Mouse (Mus musculus) cerebellum, adult 18-20 months (tissue): Measurements from ENCODE around the gene C1qtnf4.

Experiments
- DNase-seq, 2 experiments: peaks; one replicate each; pipeline ENCODE4 v3.0.0; 2021

Gene C1qtnf4

DNA sequence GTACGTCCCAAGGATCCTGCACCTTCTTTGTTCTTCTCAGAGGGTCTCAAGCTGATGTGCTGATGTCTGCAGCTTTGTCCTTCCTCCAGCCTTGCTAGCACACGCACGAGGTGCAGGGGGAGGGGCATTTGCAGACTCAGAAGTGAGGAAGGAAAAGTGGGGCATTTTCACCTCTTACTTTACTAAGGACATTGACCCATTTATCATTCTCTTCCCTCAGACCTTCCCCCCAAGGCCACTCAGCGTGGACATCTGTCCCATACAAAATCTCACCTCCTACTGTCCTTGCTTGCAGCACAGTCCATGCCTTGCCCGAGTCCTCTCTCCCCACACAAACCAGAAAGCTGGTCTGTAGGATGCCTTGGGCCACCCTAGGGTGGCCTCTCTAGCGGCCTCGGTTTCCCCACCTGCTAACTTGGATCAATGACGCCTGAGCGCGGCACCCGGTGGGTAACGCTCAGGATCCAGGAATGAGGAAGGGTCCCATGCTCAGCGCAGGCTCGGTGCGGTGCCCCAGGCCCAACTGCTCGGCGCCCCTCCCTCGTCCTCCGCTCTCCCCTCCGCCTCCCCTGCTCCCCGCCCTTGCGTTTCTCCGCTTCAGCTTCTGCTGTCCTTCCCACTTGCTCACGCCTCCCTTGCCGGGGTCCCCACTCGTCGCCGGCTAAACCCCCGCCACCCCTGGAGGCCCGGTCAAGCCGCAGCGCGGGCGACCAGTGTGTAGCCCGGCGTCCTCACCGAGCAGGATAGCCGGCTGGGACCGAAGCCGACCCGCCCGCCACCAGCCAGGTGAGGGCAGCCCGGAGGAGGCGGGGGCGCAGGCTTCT lies at the start of gene C1qtnf4:
TSS of gene C1qtnf4 (plus strand) at position 643 of the 824 bp plus-strand sequence.
- peak; percentile 68 to 77 for DNase-seq

DNA sequence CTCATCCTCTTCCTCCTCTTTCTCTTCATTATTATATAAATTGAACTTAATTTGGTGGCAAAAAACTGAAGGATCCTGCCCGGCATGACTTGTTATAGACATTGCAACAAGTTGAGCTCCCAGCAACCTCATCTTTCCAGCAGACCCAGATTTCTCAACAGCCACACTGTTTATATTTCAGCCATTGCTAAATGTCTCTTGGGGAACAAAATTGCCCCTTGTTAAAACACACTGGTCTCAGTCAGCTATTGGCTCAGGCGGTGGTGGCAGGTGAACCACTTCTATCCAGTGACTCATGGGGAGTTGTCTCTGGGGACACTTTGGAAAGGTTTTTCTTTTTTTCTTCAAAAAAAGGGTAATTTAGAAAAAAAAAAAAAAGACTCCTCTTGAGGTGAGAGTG lies 47.0 kb upstream of the C1qtnf4 start:
- DNase-seq = no peak

DNA sequence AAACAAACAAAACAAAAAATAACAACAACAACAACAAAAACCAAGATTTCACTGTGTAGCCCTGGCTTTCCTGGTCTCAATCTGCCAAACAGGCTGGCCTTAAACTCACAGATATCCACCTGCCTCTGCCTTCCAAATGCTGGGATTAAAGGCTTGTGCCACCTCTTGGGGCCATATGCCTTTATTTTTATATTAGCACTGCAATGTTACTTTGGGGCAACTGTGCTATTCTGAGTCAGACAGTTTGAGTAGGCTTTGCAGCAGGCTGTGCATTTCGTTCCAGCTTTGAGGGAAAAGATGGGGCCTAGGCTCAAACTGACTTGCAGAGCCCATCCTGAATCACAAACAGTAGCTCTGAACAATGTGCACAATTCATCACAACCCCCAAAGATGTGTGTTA lies 42.0 kb upstream of the C1qtnf4 start:
- DNase-seq = peak in 1 of 2 experiments; percentile 32

DNA sequence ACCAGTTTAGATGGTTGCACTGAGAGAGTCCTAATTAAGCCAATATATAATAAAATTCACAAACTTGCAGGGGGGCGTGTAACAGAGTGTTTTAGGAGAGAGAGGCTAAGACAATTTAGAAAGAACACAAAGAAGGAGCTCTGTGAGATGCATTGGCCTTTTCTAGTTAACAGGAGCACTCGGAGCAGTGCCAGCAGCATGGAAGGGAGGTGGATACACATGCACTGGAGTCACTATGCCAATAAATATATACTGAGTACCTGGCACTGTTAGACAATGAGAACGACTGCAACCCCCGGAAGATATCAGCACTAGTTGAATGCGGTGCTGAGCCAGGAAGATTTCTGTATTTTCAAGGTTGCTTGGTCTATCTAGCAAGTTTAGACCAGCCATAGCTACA lies 41.4 kb upstream of the C1qtnf4 start:
- peak in 1 of 2 experiments; percentile 39 for DNase-seq

DNA sequence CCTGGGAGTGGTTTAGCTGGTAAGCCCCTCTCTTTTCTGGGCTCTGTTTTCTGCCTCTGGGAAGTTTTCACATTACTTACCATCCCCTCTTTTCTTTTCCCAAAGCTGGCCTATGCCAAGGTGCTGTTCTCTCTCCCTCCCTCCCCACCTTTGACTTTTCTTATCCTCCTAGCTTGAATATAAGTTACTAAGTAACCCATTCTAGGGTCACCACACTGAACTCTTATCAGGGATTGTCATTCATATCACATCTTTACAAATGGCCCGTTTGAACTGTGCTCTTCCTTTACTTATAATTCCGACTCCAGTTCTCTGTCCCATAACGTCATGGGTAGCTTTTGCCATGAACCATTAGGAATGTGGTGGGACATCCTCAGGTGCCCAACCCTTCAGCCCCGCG lies 40.4 kb upstream of the C1qtnf4 start:
- no peak for DNase-seq

DNA sequence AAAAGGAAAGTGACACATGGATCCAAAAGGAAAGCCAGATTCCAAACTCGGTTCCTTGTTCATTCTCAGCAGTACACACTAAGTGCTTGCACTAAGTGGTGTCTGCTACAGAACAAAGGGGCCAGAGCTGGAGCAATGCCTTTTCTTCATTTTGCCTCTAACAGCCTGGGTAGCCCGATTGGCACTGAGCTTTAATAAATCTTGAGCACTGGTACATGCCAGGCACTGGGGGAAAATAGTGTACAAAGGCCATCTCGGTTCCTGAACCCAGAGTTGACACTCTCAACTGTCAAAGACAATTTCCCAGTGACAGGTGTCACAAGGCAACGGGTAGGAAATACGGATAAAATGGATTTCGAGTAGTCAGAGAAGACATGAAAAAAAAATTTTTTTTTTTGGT lies 39.5 kb upstream of the C1qtnf4 start:
- DNase-seq = peak in 1 of 2 experiments; percentile 40

DNA sequence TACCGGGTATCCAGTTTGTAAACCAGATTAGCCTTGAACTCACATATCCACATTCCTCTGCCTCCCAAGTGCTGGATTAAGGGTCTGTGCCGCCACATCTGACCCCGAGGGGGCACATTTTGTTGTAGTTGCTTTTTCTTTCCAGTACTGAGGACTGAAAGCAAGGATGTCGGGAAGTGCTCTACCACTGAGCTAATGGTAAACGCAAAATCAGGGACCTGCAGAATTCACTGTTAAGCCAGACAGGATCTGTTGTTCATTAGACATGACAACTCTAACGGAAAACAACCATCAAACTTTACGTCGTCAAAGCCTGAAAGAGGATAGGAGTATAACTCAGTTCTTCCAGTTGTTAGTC lies 39.1 kb upstream of the C1qtnf4 start:
- DNase-seq = peak in 1 of 2 experiments; percentile 32

DNA sequence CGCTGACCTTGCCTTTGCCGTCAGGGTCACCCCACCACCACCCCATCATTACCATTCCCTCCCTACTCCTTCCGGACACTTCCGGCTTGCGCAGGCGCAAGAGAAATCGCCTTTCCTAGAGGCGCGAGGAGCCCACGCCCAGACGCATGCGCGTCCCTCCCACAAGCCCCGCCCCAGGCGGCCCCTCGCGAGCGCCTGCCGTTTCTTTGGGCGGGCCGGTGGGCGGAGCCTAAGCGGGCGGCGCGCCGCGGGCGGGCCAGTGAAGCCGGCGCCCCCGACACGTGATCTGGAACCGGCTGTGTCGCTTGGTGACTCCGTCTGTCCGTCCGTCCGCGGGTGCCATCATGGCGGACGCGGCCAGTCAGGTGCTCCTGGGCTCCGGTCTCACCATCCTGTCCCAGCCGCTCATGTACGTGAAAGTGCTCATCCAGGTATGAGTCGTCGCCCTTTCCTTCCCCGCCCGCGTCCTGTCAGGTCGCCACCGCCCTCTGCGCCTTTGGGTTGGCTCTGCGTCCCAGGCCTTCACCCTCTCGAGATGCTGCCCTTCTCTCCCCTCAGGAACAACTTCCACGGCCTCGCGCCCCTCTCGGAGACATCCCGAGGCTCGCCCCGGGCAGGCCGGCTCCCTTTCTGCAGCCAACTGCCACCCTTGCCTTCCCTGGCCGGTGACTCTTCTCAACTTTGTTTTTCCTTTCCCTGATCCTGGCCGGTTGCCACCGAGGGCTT lies 38.5 kb upstream of the C1qtnf4 start, which contains the start of gene Mtch2:
TSS of gene Mtch2 (plus strand) at position 201 of the 726 bp plus-strand sequence.
- peak; percentile 98 to 100 for DNase-seq

DNA sequence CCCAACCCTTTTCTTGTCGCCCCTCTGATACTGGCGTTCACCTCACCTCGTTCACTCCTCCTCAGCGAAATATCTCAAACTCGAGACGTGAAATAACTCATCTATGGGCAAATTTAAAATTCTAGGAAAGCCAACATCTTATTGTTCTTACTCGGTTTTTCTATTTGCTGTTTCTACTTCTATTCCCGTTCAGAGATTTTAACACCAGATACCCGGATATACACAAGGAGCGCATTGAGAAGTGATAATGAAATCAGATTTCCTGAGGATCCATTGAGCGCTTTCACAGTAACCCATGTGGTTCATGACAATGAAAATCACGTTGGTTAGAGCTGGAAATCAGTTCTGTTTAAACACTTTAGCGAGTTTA lies 38.0 kb upstream of the C1qtnf4 start:
- DNase-seq = no peak

DNA sequence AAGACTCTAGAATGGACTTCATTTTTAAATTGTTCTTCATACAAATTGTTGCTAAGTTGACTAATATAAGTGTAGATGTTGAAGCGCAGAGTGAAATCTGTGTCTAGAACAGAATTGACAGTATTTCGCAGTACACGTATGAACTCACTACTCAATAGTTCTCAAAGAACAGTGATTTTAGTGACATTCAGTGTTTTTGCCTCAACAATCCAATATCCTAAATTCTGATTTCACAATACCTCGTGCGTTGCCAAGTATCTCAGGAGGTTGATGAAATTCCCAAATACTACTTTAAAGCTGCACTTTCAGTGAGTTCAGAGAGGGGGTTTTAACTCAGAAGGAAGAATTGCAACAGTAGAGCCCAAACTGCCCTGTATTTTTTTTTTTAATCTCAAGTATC lies 37.3 kb upstream of the C1qtnf4 start:
- no peak for DNase-seq

DNA sequence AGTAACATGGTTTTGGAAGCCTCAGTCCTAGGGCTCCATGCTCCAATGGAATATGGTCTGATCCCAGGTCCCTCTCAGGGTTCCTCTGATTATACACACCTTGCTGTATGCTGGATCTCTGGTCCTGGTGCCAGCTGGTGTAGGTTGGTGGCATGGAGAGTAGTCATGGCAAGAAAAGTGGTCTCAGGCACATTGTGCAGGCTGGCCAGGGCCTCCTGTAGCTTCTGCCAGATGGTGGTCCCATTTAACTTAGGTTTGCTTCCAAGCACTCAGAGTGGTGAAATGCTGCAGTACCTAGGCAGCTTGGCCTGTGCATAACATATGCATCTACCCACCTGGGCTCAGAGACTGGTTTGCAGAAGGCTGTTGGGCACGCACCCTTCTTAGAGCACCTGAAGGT lies 35.3 kb upstream of the C1qtnf4 start:
- DNase-seq = peak; percentile 74 to 83

DNA sequence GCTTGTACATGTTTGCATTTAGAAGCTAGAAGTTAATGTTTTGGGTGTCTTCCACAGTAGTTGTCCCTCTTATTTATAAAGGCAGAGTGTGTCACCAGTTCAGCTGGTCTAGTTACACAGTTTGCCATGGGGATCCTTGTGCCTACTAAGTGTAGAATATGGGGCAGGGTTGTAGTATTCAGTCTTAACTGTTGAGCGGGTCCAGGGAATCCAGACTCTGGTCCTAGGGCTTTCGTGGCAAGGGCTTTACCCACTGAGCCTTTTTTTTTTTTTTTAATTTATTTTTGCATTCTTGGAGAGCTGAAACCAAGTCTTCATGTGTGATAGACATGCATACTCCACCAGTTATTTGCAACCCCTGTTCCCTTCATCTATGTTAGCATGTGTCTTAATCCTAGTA lies 24.2 kb upstream of the C1qtnf4 start:
- DNase-seq = no peak

DNA sequence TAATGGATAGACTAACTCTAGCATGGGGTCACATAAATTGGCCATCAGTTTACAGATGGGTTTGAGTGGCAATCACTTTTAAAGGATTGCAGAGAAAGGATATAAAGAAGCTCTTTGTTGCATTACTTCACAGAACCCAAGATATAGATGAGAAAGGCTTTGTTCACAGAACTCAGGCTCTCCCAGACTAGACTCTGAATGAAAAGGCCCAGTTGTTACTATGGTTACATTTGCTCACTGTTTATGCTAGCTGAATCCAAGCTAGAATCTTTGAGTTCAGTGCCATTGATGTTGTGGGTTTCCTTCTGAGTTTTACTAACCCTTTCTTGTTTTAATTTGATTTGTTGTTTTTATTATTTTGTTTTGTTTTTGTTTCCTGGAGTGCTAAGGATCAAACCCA lies 21.5 kb upstream of the C1qtnf4 start:
- DNase-seq = no peak

DNA sequence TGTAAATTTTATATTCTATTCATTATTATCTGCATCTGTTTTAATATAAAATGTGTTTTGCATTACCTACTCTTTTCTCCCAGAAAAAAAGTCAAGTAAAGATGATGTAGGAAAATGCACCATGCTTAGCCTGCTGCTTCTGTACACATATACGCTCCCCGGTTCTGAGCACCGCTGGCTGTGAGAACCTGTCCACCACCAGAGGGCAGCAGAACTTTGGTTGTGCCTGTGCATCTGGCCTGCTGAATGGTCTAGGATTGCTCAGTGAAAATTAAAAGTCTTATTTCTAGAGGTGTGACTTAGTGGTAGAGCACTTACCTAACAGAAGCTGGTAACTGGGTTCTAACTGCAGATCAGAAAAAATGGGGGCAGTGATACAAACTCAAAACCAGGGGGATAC lies 19.1 kb upstream of the C1qtnf4 start:
- DNase-seq = peak; percentile 88 to 90

DNA sequence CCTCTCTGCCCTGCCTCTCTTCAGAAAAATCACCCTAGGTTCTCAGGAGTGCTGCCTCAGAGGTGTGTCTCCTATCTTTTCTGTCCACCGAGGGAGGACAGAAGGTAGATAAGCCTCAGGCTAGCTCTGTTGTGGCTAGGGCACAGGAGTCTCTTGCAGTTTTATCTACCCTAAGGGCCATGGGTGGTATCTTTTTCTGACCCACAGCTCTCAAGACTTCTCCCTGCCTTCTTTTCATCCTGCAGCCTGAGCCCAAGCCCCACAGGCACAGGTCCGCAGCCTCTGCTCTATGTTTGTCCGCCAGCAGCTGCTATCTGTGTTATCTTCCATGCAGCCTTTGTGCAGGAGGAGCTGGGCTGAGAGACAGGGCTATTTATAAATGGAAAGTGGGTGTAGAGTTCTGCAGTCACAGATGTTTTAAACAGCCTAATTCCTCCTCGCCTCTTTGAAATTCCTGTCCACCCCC lies 15.5 kb upstream of the C1qtnf4 start:
- DNase-seq = no peak

DNA sequence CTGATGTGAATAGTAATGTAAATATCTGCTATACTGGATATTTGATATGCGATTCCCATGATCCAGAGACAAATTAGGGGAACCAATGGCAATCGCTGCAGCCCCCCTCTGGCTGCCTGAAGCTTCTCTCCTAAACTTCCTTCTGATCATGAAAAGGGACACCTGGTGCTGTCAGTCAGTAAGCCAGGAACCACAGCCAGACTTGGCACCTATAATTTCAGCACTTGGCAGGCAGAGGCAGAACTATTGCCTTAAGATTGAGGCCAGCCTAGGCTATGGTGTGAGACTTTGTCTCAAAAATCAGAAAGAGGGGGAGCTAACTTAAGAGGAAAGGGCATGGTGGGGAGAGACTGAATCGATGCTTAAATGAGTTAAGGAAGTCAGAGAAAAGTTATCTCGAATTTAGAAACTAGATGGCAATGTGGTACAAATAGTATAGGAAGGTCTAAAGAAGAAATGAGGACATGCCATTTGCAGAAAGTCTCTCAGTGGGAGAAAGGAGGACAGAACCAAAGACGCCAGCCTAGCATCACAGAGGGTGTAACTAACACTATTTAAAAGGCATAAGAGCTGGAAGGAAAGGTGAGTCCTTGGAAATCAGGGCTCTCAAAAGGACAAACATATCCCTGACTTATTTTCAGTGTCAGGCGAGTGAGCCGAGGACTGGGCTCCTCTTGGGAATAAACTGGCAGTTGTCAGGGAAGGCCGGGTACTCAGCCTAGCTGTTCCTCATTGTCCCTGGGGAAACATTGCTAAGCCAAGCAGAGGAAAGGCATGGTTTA lies 14.3 kb upstream of the C1qtnf4 start:
- peak; percentile 53 to 55 for DNase-seq

DNA sequence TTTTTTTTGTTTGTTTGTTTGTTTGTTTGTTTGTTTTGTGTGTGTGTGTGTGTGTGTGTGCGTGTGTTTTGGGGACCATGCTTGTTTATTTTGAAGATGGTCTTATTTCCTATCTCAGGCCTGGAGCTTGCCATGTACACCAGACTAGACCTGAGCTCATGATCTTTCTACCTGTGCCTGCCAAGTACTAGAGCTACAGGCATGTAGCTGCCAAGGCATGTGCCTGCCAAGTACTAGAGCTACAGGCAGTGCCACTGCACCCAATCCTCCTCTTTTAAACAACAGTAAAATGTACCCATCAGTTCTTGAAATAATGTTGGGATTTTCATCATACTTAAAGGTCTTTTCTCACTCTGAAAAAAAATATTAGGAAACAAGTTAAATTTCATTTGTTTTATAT lies 11.6 kb upstream of the C1qtnf4 start:
- DNase-seq = peak; percentile 49 to 65

DNA sequence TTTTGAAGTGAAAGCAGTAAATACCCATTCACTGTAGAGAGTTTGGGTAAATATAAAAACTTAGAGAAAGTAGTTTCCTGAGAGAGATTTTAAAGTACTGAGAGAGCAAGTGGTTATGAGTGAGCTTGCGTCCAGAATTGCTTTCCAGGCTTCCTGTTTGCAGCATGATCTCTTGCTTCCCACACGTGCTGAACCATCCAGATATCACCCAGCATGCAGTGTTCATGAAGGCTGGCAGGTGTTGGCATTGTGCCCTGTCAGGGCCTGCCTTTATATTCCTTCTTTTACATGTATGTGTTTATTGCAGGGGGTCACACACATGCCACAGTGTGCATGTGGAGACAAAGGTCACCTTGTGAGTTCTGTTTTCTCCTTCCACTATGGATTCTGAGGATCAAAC lies 10.4 kb upstream of the C1qtnf4 start:
- no peak for DNase-seq

DNA sequence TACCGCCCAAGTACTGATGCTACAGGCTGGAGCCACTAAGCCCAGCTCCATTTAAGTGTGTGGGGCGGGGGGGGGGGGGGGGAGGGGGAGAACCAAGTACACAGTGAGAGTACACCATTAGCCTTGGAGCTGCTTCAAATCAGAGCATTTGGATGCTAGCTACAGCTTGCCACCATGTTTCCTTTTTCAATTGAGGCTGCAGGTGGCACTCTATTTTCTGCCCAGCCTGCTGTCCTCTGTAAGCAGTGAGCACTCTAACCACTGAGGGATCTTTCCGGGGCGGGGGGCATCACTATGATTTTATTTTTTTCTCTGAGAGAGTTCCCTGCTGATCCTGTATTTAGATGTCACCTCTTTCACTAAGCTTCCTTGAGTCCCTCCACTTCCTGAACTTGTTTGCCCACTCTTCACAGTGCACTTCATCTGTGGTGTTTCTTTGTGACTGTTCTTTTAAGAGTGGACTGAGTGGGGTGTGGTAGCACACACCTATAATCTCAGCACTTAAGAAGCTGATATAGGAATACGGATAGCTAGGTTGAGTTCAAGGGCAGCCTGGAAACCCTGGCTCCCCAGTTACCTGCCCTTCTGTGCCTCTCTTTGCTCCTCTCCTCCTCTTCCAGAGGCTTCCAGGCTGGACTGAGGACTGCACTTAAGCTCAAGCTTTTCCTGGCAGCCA lies 7.9 kb upstream of the C1qtnf4 start:
- no peak for DNase-seq

DNA sequence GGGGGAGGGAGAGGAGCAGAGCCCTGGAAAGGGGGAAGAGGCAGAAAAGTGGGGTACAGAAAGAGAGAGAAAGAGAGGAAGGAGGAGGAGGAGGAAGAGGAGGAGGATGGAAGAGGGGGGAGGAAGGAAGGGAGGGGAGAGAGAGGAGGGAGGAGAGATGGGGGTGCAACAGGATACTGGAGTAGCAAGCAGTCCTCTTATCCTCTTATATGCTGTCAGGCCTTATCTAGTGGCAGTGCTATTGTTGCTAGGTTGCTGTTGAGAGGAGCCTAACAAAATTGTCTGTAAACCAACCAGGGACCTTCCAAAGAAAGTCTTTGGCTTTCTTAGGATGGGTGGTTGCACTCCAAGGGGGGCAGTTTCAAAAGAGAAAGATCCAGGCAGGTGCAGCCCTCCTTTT lies 6.2 kb upstream of the C1qtnf4 start:
- DNase-seq = no peak

DNA sequence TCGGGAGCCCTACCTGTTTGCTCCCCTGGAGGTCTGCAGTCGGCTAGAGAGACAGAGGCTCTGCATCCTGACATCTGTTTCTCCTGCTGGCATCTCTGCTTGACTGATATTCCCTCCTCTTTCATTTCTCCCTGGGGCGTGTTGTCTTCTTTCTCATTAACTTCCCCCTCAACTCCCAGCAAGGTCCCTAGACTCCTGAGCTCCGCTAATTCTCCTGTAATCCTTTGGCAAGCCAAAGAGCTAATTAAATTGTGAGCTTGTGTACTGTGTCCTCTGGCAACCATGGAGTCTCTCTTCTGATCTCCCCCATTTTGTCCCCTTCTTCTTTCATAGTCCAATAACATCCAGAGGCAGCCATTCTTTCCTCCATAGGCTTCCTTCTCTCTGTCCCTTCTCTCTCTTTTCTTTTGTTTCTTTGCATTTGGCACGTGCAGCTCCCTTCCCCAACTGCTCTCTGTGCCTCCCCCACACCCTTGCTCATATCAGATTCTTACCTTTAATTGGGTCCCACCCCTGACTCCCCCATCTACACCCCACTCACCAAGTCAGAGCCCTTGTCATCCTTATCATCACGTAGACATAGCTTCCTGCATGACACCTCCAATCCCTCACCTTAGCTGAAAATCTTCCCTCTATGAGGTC lies 5.4 kb upstream of the C1qtnf4 start:
- DNase-seq = no peak

DNA sequence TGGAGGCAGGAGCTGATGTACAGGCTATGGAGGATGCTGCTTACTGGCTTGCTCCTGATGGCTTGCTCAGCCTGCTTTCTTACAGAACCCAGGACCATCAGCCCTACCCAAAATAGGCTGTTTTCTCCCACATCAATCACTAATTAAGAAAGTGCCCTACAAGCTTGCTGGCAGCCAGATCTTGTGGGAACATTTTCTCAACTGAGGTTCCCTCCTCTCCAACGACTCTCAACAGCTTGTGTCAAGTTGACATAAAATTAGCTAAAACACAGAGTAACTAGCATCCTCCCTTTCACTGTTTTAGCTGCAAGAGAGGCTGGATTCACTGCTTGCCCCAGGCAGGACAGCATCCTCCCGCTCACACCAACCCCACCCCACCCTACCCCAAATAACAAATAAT lies 3.8 kb upstream of the C1qtnf4 start:
- no peak for DNase-seq
